Mouse (Mus musculus) neutrophil, adult 5-6 weeks (primary cell): ENCODE measurements around the gene Zbtb25. TPM values are rescaled to one million over a fixed set of nuclear protein-coding genes. Genes with fewer than 3 reads are reported as not detected.

Experiments
- ATAC-seq: fragments of 151-379, 151-347 bp; 2 replicates; pipeline ENCODE4 v1.8.0; 2017; ENCODE audit warnings: mild to moderate bottlenecking, moderate TSS enrichment; ENCODE audit not compliant: insufficient number of reproducible peaks, poor library complexity, low FRiP score, severe bottlenecking; ENCODE audit errors: extremely low read depth
- total RNA-seq: library from RNA; stranded (forward); fragments of 200-1000 nt; gene quantifications from 2 replicates; pipeline ENCODE4 v1.2.3, GENCODE M21; 2017

Zbtb25 gene
- 10.1 and 13.8 TPM in 2 replicates for total RNA-seq

DNA sequence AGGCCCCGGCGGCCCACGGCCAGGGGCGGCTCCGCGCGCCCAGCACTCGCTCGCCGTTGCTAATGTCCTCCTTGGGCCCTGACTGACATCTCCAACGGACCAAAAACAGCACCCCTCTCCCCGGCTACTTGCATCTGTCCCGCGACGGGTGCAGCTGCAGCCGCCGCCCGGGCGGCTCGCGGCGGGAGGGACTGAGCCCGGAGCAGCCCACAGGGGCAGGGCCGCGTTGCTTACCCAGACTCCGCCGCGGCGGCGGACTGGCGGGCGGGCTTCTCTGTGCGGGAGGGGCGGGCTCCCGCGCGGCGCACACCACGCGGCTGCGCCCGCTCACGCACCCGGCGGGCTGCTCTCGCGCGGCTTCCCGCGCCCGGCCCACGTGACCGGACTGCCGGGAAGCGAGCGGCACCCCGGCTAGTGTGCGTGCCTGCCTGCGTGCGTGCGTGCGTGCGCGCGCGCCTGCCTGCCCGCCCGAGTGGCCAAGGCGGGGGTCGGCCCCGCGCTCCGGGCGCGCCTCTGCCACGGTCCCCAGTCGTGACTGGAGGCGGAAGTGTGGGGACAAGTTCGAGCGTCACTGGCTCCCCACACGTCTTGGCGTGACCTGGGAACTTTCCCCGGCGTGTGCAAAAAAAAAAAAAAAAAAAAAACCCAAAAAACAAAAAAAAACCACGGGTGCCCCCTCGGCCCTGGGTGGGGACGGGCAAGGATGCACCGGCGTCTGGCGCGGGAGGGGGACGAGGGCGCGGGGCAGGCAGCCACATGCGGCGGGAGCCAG, at the start of gene Zbtb25:
TSS of gene Zbtb25 (minus strand) at position 397 of the 772 bp plus-strand sequence.
- ATAC-seq: peak; percentile 47

DNA sequence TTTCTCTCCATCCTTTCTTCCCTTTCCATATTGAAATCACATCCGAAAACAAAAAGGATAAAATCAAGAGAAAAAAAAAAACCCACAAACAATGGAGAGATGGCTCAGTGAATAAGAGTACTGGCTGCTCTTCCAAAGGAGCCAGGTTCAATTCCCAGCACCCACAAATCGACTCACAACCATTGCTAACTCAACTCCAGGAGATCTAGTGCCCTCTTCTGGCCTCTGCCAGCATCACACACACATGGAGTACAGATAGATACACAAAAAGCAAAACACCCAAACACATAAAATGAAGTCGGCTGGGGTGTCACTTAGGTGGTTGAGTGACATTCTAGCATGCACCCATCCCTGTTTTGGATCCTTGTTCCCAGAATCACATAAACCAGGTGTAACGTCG, 48.9 kb upstream of the Zbtb25 start:
- ATAC-seq: no peak

DNA sequence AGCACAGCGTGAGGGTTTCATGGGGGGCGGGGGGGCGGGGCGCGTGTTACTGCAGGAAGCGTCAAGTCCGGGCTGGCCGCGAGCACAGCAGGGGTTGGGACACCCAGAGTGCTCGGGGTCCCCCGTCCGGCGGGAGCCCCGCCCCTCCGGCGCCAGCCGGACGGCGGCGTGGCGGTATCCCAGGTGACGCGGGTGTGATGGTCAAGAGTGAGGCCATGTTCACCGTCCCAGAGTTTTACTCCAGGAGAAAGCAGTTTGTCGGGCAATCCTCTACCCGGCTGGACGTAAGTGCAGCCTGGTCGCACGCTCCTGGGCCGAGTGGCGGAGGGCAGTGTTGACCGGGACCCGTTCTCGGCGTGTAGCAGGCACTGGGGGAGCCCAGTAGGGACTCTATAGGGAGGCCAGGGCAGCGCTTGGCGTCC, 48.0 kb upstream of the Zbtb25 start, which contains the start of gene Ppp1r36:
TSS of gene Ppp1r36 (plus strand) at position 106 of the 422 bp plus-strand sequence.
- ATAC-seq: no peak

DNA sequence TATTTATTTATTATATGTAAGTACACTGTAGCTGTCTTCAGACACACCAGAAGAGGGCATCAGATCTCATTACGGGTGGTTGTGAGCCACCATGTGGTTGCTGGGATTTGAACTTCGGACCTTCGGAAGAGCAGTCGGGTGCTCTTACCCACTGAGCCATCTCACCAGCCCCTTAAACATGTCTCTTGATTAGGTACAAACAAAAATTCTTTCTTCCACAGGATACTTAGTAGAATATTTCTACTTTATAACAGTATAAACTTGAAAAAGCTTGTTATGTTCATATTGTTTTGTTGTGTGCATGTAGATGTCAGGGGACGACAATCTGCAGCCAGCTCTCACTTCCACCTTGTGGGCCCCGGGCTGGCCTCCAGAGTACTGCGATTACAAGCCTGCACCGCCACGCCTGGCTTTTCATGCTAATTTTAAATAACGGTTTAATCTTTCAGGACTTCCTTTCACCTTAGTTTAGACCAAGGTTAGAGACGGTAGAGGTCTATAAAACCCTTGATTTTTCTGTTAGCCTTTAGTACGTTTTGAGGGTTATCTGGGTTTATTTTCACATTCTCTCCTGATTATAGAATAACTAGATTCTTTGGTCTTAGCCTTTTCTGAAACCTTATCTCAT, 46.1 kb upstream of the Zbtb25 start:
- ATAC-seq: peak; percentile 58; the same call in 1 of the 2 replicates

DNA sequence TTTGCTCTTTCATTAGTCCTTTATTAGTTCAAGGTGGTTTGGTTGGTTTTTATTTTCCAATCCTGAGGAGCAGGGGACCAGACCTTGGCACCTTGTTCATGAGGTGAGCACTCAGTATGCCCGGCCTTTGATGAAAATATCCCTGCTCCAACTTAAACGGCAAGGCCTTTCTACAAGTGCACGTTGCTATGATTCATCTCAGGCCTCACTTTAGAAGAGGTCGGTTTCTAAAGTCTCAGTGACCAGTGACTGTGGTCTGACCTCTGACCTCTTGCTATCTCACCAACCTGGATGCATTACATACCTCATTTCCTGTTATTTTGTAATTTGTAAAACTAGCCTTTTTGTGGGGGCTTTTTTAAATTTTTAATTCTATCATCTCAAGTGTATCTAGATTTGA, 39.8 kb upstream of the Zbtb25 start:
- ATAC-seq: no peak

DNA sequence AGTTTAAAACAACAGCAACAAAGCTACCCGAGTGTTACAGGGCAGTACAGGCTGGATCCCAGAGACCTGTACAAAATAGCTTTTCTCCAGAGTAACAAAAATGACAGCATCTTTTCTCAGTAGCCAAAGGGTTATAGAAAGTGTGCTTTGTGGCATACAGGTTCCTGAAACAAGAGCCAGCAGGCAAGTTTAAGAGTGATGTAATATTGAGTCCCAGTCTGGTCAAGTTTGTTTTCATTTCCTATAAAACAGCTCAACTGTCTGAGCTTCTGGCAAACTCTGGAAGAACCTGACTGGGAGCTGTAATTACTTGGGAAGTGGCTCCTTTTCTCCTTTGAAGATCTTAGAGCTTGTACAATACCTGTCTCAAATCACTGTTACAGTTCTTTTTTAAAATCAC, 37.8 kb upstream of the Zbtb25 start:
- ATAC-seq: no peak

DNA sequence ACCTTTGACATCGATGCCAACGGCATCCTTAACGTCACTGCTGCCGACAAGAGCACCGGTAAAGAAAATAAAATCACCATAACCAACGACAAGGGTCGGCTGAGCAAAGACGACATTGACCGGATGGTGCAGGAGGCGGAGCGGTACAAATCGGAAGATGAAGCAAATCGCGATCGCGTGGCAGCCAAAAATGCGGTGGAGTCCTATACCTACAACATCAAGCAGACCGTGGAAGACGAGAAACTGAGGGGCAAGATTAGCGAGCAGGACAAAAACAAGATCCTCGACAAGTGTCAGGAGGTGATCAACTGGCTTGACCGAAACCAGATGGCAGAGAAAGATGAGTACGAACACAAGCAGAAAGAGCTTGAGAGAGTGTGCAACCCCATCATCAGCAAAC, 36.6 kb upstream of the Zbtb25 start:
- ATAC-seq: no peak

DNA sequence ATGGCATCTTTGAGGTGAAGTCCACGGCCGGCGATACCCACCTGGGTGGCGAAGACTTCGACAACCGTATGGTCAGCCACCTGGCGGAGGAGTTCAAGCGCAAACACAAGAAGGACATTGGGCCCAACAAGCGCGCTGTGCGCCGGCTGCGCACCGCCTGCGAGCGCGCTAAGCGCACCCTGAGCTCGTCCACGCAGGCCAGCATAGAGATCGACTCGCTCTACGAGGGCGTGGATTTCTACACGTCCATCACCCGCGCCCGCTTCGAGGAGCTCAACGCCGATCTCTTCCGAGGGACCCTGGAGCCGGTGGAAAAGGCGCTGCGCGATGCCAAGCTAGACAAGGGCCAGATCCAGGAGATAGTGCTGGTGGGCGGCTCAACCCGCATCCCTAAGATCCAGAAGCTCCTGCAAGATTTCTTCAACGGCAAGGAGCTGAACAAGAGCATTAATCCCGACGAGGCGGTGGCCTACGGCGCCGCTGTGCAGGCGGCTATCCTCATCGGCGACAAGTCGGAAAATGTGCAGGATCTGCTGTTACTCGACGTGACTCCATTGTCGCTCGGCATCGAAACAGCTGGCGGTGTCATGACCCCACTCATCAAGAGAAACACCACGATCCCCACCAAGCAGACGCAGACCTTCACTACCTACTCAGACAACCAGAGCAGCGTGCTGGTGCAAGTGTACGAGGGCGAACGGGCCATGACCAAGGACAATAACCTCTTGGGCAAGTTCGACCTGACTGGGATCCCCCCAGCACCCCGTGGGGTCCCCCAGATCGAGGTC, 36.0 kb upstream of the Zbtb25 start:
- ATAC-seq: no peak

DNA sequence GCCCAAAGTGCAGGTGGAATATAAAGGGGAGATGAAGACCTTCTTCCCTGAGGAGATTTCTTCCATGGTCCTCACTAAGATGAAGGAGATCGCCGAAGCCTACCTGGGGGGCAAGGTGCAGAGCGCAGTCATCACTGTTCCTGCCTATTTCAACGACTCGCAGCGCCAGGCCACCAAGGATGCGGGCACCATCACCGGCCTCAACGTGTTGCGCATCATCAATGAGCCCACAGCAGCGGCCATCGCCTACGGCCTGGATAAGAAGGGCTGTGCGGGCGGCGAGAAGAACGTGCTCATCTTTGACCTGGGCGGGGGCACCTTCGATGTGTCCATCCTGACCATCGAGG, 35.4 kb upstream of the Zbtb25 start:
- ATAC-seq: no peak

DNA sequence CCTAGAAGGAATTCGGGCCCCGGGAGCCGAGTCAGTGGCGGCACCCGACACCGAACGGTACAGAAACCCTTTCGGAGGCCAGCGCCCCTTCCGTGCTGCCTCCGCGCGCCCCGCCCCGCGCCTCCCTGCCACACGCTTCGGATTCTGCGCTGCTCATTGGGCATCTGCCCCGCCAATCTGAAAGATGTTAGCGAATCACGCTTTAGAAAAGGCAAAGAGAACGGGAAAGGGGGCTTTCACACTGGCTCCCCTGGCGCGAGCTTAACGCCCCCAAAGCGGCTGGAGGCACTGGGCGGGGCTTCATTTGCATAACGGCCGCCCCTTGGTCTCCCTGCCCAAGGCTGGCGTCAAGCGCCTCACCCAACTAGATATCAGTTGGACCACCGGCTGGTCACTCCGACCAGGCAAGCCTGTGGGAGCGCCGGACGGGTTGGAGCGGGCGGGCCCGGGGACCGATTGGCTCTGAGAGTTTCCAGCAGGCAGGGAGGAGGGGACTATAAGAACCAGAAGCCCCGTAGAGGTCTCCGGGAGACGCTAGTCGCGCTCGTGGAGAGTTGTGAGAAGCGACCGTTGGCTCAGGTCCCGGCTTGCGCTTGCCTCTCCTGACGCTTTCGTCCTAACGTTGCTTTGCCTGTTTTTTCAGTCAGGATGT, 34.6 kb upstream of the Zbtb25 start, which contains the start of gene Hspa2:
TSS of gene Hspa2 (plus strand) at position 291 of the 652 bp plus-strand sequence.
- ATAC-seq: peak; percentile 84

DNA sequence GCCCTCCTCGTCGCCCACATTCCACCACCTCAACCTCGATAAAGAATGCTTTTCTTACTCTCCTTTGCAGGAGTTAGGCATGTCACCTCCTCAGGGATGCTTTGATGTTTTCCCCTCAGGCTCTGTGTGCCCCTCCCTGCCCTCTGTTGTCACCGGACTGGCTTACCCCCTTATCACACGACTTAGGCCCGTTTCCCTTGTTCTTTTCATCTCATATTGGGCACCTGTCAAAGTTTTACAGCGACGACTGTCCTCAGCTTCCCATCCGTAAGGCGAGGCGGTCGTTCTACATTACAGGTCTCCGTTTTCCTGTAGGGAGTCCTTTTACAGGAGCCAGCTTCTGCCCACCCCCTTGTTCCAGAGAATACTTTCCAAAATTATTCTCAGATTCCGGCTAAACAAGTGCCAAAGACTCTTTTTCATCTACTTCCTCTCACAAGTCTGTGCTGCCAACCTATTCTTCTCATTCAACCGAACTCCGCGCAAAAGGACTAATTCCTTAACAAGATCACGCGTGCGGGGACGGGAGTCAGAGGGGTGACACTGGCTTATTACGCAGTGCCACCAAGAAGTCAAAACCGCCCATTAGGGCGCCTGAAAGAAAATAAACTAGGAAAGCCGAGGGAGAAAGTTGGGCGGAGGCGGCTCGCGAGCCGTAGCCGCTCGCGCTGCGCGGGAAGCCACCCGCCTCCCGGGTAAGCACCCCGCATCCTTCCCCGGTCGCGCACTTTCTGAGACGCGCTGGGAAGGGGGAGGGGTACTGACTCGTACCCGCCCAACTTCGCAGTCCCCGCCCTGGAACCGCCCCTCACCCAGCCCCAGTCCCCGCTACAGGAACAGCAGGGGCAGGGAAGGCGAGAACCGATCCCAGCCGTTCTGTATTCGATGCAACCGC, 33.8 kb upstream of the Zbtb25 start:
- ATAC-seq: peak; percentile 43

DNA sequence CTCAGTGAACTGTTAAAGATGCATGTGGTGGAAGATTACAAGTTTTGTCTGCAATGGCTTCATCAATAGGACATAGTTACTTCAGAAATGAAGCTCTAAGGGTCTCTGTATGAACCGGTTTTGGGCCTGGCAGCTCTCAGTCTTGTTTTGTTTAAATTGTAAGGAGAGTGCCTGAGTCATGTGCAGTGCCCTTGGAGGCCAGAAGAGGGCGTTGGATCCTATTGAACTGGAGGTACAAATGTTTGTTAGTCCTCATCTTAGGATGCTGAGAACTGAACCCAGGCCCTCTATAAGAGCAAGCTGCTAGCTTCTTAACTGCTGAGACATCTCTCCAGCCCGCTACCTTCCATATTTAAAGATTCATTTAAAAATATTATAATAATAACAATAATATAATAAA, 32.3 kb upstream of the Zbtb25 start:
- no peak for ATAC-seq

DNA sequence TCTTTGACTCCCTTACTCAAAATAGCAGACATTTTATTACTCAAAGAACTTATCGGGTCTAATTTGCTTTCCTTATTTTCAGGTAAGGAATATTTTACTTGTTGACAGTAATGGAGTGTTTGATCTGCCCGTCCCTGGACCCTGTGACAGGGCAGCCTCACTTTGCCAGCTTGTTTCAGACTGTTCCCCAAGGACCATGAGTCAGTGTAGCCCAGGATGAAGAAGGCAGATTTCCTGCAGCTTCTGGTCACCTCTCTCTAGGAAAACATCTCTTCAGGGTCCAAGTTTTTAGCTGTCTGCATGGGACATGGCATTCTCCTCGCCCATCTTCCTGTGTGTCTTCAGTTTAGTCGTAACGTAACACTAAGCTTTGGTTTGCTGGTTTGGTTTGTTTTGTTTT, 27.9 kb upstream of the Zbtb25 start:
- no peak for ATAC-seq

DNA sequence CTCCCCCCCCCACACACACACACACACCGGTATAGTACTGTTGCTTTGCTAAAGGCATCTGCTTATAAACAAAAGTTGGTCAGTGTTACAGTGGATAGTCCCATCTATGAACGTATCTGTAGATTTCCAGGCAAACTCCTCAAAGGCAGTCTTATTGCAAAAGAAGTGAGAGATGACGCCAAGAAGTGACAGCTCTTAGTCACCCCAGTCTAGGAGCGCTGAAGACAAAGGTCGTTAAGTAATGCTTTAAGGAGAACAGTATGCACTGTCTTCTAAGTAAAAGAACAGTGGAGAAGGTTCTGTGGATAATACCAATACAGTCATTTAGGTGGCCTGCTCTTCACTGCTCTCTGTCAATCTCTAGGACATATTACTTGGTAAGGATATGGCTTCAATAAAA, 23.6 kb upstream of the Zbtb25 start:
- ATAC-seq: no peak

DNA sequence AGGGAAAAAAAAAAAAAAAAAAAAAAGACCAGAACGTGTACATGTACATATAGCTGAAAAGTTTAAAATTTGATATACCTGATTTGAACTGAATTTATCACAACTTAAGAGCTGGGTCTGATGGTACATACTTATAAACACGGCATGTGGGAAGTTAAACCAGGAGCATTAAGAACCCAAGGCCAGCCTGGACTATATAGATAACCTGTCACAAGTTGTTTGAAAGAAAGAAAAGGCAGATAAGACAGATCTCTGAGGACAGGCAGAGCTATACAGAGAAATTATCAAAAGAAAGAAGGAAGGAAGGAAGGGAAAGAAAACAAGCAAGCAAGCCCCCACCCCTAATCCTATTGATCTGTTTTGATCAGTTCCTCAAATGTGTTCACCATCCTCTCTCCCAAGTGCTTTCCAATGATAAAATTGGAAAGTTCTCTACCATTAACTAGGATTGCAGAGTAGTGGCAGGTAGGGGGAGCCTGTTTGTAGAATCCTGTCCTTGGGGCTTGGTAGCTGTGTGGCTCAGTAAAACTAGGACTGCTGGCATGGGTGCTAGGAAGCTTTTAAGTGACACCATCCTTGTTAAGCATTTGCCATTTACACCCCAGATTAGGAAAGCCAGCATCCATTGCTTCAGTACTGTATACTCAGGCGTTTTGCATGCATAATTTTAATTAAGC, 22.3 kb upstream of the Zbtb25 start:
- no peak for ATAC-seq

DNA sequence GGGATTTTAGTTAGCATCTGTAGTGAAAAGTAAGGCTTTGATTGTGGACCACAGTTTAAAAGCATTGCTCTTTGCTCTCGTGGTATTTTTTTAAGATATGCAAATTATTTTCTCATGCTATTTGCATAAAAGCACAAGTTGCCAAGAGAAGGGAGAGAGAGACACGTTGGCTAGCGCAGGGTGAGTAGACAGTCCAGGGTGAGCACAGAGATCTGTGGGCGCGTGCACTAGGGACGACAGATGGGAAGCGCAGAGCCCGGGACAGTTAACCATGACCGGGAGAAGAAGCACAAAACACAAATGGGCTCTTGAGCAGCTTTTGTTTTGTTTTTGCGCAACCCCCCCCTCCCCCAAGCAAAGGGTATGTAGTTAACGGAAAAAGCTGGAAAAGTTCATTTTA, 19.4 kb upstream of the Zbtb25 start:
- no peak for ATAC-seq

DNA sequence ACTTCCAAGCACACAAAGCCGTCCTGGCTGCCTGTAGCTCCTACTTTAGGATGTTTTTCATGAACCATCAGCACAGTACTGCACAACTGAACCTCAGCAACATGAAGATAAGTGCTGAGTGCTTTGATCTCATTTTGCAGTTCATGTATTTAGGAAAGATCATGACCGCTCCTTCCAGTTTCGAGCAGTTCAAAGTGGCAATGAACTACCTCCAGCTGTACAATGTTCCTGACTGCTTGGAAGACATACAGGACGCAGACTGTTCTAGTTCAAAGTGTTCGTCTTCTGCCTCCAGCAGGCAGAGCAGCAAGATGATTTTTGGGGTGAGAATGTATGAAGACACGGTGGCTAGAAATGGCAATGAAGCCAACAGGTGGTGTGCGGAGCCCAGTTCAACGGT, 15.9 kb upstream of the Zbtb25 start:
- no peak for ATAC-seq

DNA sequence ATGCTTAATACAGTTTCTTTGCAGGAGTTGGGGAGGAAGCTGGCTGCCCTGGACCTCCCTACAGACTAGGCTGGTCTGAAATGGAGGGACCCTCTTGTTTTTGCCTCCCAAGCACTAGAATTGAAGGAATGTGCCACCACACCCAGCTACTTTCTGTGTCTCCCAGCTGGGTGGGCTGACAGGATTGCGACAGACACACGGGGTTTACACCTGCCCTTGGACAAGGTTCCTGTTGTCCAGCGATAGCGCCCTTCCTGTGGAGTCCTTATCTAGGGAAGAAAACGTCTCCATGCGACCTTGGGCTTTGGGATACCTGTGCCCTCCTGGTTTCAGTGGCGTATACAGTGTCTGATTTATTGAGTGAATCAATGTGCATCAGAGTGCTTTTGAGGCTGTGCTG, 10.7 kb upstream of the Zbtb25 start:
- ATAC-seq: no peak
